Mouse (Mus musculus): Measurements from ENCODE around the gene Sbno1. TPM values are rescaled to one million over a fixed set of nuclear protein-coding genes. Genes with fewer than 3 reads are reported as not detected.
"Not testable (repeated sequence)": the region's sequence is repeated elsewhere in the genome, so short reads cannot be mapped to it uniquely, and the experiment has no call there.

Sbno1 gene
- 93.7 and 97.7 TPM in 2 replicates for polyA plus RNA-seq (2015; fragmentation: Nextera tagmentation; extraction: Ambion mirVana)

GRCm38 (mm10) chr5:124425412-124426259 is at the start of gene Sbno1:
Sbno1 (minus strand) TSS chr5:124426001.
- H3K36me3 ChIP-seq: no peaks in the 10 kb centered on the region
- peak within 1 kb of the TSS; percentile 88 for H3K27ac ChIP-seq
- H3K9ac ChIP-seq: peak within 1 kb of the TSS; percentile 95
- peak within 1 kb of the TSS; percentile 90 for H3K4me2 ChIP-seq
- H3K4me3 ChIP-seq: peak within 1 kb of the TSS; percentile 98
- peaks cover 17% of the 10 kb centered on the region; the same call in 1 of the 2 replicates for H3K4me1 ChIP-seq
- H3K9me3 ChIP-seq: no peaks in the 10 kb centered on the region
- H3K27me3 ChIP-seq: no peaks in the 10 kb centered on the region
- ATAC-seq (ENCODE audit: insufficient number of reproducible peaks, insufficient read depth, low FRiP score, low TSS enrichment, low read depth): peak; percentile 95
- under 1% methylated on average over 55 of the region's 81 CpGs for WGBS

- Histone ChIP-seq H3K9me3 (no peaks in the 10 kb centered on the region), H3K27ac (no peak overlapping the region), H3K9ac (no peak overlapping the region), H3K27me3 (no peaks in the 10 kb centered on the region), H3K4me1 (peaks cover 6% of the 10 kb centered on the region), H3K4me3 (no peak overlapping the region), H3K36me3 (peaks cover 38% of the 10 kb centered on the region), H3K4me2 (no peak overlapping the region)
- no peak for ATAC-seq (ENCODE audit: insufficient number of reproducible peaks, insufficient read depth, low FRiP score, low TSS enrichment, low read depth)
- WGBS: 77% methylated on average over 6 of the region's 6 CpGs
Observed at GRCm38 (mm10) chr5:124470591-124471171, 44.9 kb upstream of the Sbno1 start.

- 93% methylated on average over 6 of the region's 6 CpGs for WGBS
- Histone ChIP-seq H3K27ac (no peak overlapping the region), H3K4me2 (no peak overlapping the region), H3K27me3 (no peaks in the 10 kb centered on the region), H3K9ac (no peak overlapping the region), H3K4me1 (no peaks in the 10 kb centered on the region), H3K36me3 (peaks cover 45% of the 10 kb centered on the region), H3K4me3 (no peak overlapping the region), H3K9me3 (no peaks in the 10 kb centered on the region)
- ATAC-seq (ENCODE audit: insufficient number of reproducible peaks, insufficient read depth, low FRiP score, low TSS enrichment, low read depth): no peak
Observed at GRCm38 (mm10) chr5:124469486-124469885, 43.7 kb upstream of the Sbno1 start.

GRCm38 (mm10) chr5:124468365-124468764 is 42.6 kb upstream of the Sbno1 start:
- no peak overlapping the region for H3K4me2 ChIP-seq
- no peaks in the 10 kb centered on the region for H3K4me1 ChIP-seq
- no peak overlapping the region for H3K27ac ChIP-seq
- H3K27me3 ChIP-seq: no peaks in the 10 kb centered on the region
- H3K9ac ChIP-seq: no peak overlapping the region
- H3K9me3 ChIP-seq: no peaks in the 10 kb centered on the region
- 94% methylated on average over 7 of the region's 7 CpGs for WGBS
- H3K4me3 ChIP-seq: no peak overlapping the region
- no peak for ATAC-seq (ENCODE audit: insufficient number of reproducible peaks, insufficient read depth, low FRiP score, low TSS enrichment, low read depth)
- peaks cover 48% of the 10 kb centered on the region for H3K36me3 ChIP-seq

- H3K36me3 ChIP-seq: peaks cover 54% of the 10 kb centered on the region
- 87% methylated on average over 1 of the region's 1 CpGs for WGBS
Observed at GRCm38 (mm10) chr5:124467766-124468165, 42.0 kb upstream of the Sbno1 start.

GRCm38 (mm10) chr5:124464905-124465304 is 39.1 kb upstream of the Sbno1 start:
- Histone ChIP-seq H3K4me3 (no peak overlapping the region), H3K9me3 (no peaks in the 10 kb centered on the region), H3K9ac (no peak overlapping the region), H3K4me2 (no peak overlapping the region), H3K27ac (no peak overlapping the region), H3K4me1 (no peaks in the 10 kb centered on the region), H3K36me3 (peaks cover 79% of the 10 kb centered on the region), H3K27me3 (no peaks in the 10 kb centered on the region)
- ATAC-seq (ENCODE audit: insufficient number of reproducible peaks, insufficient read depth, low FRiP score, low TSS enrichment, low read depth): no peak

More at GRCm38 (mm10) chr5:124467766-124468165, 42.0 kb upstream of the Sbno1 start:
- no peak overlapping the region for H3K4me2 ChIP-seq
- no peak overlapping the region for H3K27ac ChIP-seq
- no peak overlapping the region for H3K9ac ChIP-seq
- no peaks in the 10 kb centered on the region for H3K9me3 ChIP-seq
- no peak for ATAC-seq (ENCODE audit: insufficient number of reproducible peaks, insufficient read depth, low FRiP score, low TSS enrichment, low read depth)
- no peaks in the 10 kb centered on the region for H3K4me1 ChIP-seq
- no peaks in the 10 kb centered on the region for H3K27me3 ChIP-seq
- H3K4me3 ChIP-seq: no peak overlapping the region

GRCm38 (mm10) chr5:124463462-124463861 is 37.7 kb upstream of the Sbno1 start:
- H3K27ac ChIP-seq: no peak overlapping the region
- WGBS: 91% methylated on average over 5 of the region's 5 CpGs
- no peaks in the 10 kb centered on the region for H3K4me1 ChIP-seq
- no peaks in the 10 kb centered on the region for H3K27me3 ChIP-seq
- H3K9me3 ChIP-seq: no peaks in the 10 kb centered on the region
- H3K4me3 ChIP-seq: no peak overlapping the region
- H3K36me3 ChIP-seq: peaks cover 81% of the 10 kb centered on the region
- H3K9ac ChIP-seq: no peak overlapping the region
- no peak for ATAC-seq (ENCODE audit: insufficient number of reproducible peaks, insufficient read depth, low FRiP score, low TSS enrichment, low read depth)
- no peak overlapping the region for H3K4me2 ChIP-seq

GRCm38 (mm10) chr5:124462297-124463025 is 36.7 kb upstream of the Sbno1 start:
- no peak for ATAC-seq (ENCODE audit: insufficient number of reproducible peaks, insufficient read depth, low FRiP score, low TSS enrichment, low read depth)
- Histone ChIP-seq H3K36me3 (peaks cover 81% of the 10 kb centered on the region), H3K9me3 (no peaks in the 10 kb centered on the region), H3K4me2 (no peak overlapping the region), H3K27ac (no peak overlapping the region), H3K4me1 (no peaks in the 10 kb centered on the region), H3K9ac (no peak overlapping the region), H3K4me3 (no peak overlapping the region), H3K27me3 (no peaks in the 10 kb centered on the region)
- WGBS: 85% methylated on average over 8 of the region's 8 CpGs

- ATAC-seq (ENCODE audit: insufficient number of reproducible peaks, insufficient read depth, low FRiP score, low TSS enrichment, low read depth); H3K4me1 ChIP-seq; H3K9me3 ChIP-seq; H3K4me3 ChIP-seq; H3K27ac ChIP-seq; H3K4me2 ChIP-seq; H3K27me3 ChIP-seq; H3K9ac ChIP-seq: not testable (repeated sequence)
- peaks cover 84% of the 10 kb centered on the region for H3K36me3 ChIP-seq
- WGBS: 92% methylated on average over 14 of the region's 14 CpGs
Observed at GRCm38 (mm10) chr5:124460922-124461321, 35.1 kb upstream of the Sbno1 start.

GRCm38 (mm10) chr5:124456762-124457161 is 31.0 kb upstream of the Sbno1 start:
- H3K27ac ChIP-seq: no peak overlapping the region
- peaks cover 93% of the 10 kb centered on the region for H3K36me3 ChIP-seq
- H3K27me3 ChIP-seq: no peaks in the 10 kb centered on the region
- no peaks in the 10 kb centered on the region for H3K9me3 ChIP-seq
- no peak overlapping the region for H3K9ac ChIP-seq
- H3K4me1 ChIP-seq: peaks cover 13% of the 10 kb centered on the region; the same call in 1 of the 2 replicates
- ATAC-seq (ENCODE audit: insufficient number of reproducible peaks, insufficient read depth, low FRiP score, low TSS enrichment, low read depth): no peak
- no peak overlapping the region for H3K4me3 ChIP-seq
- WGBS: 97% methylated on average over 6 of the region's 6 CpGs
- H3K4me2 ChIP-seq: no peak overlapping the region

- H3K27me3 ChIP-seq: no peaks in the 10 kb centered on the region
- ATAC-seq (ENCODE audit: insufficient number of reproducible peaks, insufficient read depth, low FRiP score, low TSS enrichment, low read depth): no peak
- H3K9ac ChIP-seq: no peak overlapping the region
- H3K4me1 ChIP-seq: peaks cover 26% of the 10 kb centered on the region
- H3K27ac ChIP-seq: no peak overlapping the region
- H3K9me3 ChIP-seq: no peaks in the 10 kb centered on the region
- 90% methylated on average over 1 of the region's 1 CpGs for WGBS
- H3K36me3 ChIP-seq: peaks cover 96% of the 10 kb centered on the region
- no peak overlapping the region for H3K4me2 ChIP-seq
- H3K4me3 ChIP-seq: no peak overlapping the region
Observed at GRCm38 (mm10) chr5:124454082-124454419, 28.2 kb upstream of the Sbno1 start.

All from embryonic facial prominence, embryonic 13.5 days (tissue).